Mouse (Mus musculus) kidney, adult 2 months (tissue): Measurements from ENCODE around the gene Gabpb2.

Experiments used
- CTCF ChIP-seq: fragments of 200-500 bp; conservative IDR thresholded peaks from 2 replicates; pipeline ENCODE4 v1.5.1; 2011; ENCODE audit warnings: low read depth, mild to moderate bottlenecking, control low read depth, low read length, moderate library complexity, mixed read lengths; ENCODE audit not compliant: insufficient read depth, insufficient read length
- POLR2A ChIP-seq: fragments of 200-500 bp; IDR thresholded peaks from one replicate; pipeline ENCODE4 v1.6.1; 2011; ENCODE audit warnings: low read depth, low read length, control low read depth

GRCm38 (mm10) chr3:95141952-95142616, 75.6 kb downstream of the Gabpb2 start, which contains the start of gene Tnfaip8l2:
- TF ChIP-seq CTCF (no peak), POLR2A (no peak)
